Mouse (Mus musculus): ENCODE data around the gene Prn. TPM values are rescaled to one million over a fixed set of nuclear protein-coding genes. Genes with fewer than 3 reads are reported as not detected.

Gene Prn
- polyA plus RNA-seq, 1 experiment, result 0.10 TPM

- TF ChIP-seq MYOG (IDR thresholded peaks at IDR 0.05; ENCODE audit: control insufficient read depth in 1 of 3, insufficient read depth in 1 of 3, insufficient read length in 2 of 3, low read depth in 2 of 3), result peak in 1 of 3 experiments; percentile 70
- no peak for TF ChIP-seq TCF12 (IDR thresholded peaks at IDR 0.05; ENCODE audit: insufficient read depth, poor library complexity, severe bottlenecking)
Measured at GRCm38 (mm10) chr2:131935390-131936105, 25.8 kb downstream of the Prn start.

GRCm38 (mm10) chr2:131936410-131936809 is 26.7 kb downstream of the Prn start:
- Histone ChIP-seq H3K36me3 (ENCODE audit: control insufficient read depth, insufficient read depth) (peaks cover 21% of the 10 kb centered on the region), H3K4me3 (no peak overlapping the region), H3K79me2 (ENCODE audit: control insufficient read depth, insufficient read depth) (no peaks in the 10 kb centered on the region), H3K27me3 (ENCODE audit: control insufficient read depth, insufficient read depth, insufficient read length) (no peaks in the 10 kb centered on the region), H3ac (ENCODE audit: control insufficient read depth, insufficient read length) (no peak overlapping the region), H3K4me2 (ENCODE audit: low read depth) (no peak overlapping the region)
- TF ChIP-seq MYOD1 (IDR thresholded peaks at IDR 0.05; ENCODE audit: control insufficient read depth in 1 of 3, insufficient read length in 2 of 3, low read depth in 2 of 3) (no peak), POLR2A (IDR thresholded peaks at IDR 0.05; ENCODE audit: insufficient read length, low read depth) (no peak), SRF (IDR thresholded peaks at IDR 0.05; ENCODE audit: control insufficient read depth, insufficient read length, low read depth) (no peak), TCF3 (IDR thresholded peaks at IDR 0.05; ENCODE audit: insufficient read length, low read depth) (no peak), REST (IDR thresholded peaks at IDR 0.05; ENCODE audit: insufficient read depth, insufficient read length) (no peak), E2F4 (IDR thresholded peaks at IDR 0.05; ENCODE audit: insufficient read depth) (no peak), USF1 (IDR thresholded peaks at IDR 0.05; ENCODE audit: low read depth) (no peak), MYOG (IDR thresholded peaks at IDR 0.05; ENCODE audit: control insufficient read depth in 1 of 3, insufficient read depth in 1 of 3, insufficient read length in 2 of 3, low read depth in 2 of 3) (no peak), TCF12 (IDR thresholded peaks at IDR 0.05; ENCODE audit: insufficient read depth, poor library complexity, severe bottlenecking) (no peak), CEBPB (IDR thresholded peaks at IDR 0.05; ENCODE audit: insufficient read depth, poor library complexity, severe bottlenecking) (no peak), MAX (IDR thresholded peaks at IDR 0.05; ENCODE audit: low read depth) (no peak), POLR2AphosphoS2 (IDR thresholded peaks at IDR 0.05; ENCODE audit: insufficient read length, low read depth) (no peak)

More at GRCm38 (mm10) chr2:131935390-131936105, 25.8 kb downstream of the Prn start:
- Histone ChIP-seq H3ac (ENCODE audit: control insufficient read depth, insufficient read length) (no peak overlapping the region), H3K36me3 (ENCODE audit: control insufficient read depth, insufficient read depth) (peaks cover 21% of the 10 kb centered on the region), H3K4me2 (ENCODE audit: low read depth) (peak overlapping the region; percentile 14), H3K27me3 (ENCODE audit: control insufficient read depth, insufficient read depth, insufficient read length) (no peaks in the 10 kb centered on the region), H3K79me2 (ENCODE audit: control insufficient read depth, insufficient read depth) (no peaks in the 10 kb centered on the region), H3K4me3 (no peak overlapping the region)

DNA sequence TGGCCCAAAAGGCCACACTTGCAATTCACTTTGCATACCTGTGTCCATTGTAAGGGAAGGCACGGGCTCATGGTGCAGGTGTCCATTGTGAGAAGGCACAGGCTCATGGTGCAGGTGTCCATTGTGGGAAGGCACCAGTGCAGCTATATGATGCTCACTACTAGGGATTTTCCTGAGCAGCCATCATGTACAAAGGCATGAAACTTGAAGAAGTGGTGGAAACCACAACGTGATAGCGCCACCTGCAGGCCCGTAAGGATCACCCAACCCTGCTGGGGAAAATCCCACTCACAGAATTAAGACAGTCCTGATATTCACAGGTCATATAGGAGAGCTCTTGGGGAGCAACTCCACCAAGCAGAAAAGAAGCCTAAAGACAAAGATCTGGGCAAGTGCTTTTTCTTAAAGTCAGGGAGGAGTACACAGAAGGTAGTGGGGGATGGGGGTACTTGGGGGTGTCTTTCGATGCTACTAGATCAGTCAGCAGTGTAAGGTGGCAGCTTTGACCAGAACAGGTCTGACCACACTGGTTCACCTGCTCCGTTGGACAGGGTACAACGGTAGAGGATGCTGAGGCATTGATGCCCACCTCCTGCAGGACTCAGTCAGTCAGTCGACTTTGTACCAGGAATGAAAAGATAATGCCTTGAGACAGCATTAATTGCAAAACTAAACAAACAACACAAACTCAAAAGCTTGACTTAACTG is 29.8 kb downstream of the Prn start:
- Histone ChIP-seq H3K4me2 (ENCODE audit: low read depth) (no peak overlapping the region), H3K4me3 (no peak overlapping the region), H3K27me3 (ENCODE audit: control insufficient read depth, insufficient read depth, insufficient read length) (no peaks in the 10 kb centered on the region), H3K79me2 (ENCODE audit: control insufficient read depth, insufficient read depth) (no peaks in the 10 kb centered on the region), H3K36me3 (ENCODE audit: control insufficient read depth, insufficient read depth) (peaks cover 21% of the 10 kb centered on the region), H3ac (ENCODE audit: control insufficient read depth, insufficient read length) (no peak overlapping the region)
- peak; percentile 33 for TF ChIP-seq POLR2A (IDR thresholded peaks at IDR 0.05; ENCODE audit: insufficient read length, low read depth)
- TF ChIP-seq POLR2AphosphoS2 (IDR thresholded peaks at IDR 0.05; ENCODE audit: insufficient read length, low read depth), result peak; percentile 44
- TF ChIP-seq MYOD1 (IDR thresholded peaks at IDR 0.05; ENCODE audit: control insufficient read depth in 1 of 3, insufficient read length in 2 of 3, low read depth in 2 of 3), result no peak

GRCm38 (mm10) chr2:131940506-131940905 is 30.7 kb downstream of the Prn start:
- no peaks in the 10 kb centered on the region for H3K79me2 ChIP-seq (ENCODE audit: control insufficient read depth, insufficient read depth)
- H3K4me3 ChIP-seq, result no peak overlapping the region
- no peak overlapping the region for H3ac ChIP-seq (ENCODE audit: control insufficient read depth, insufficient read length)
- H3K27me3 ChIP-seq (ENCODE audit: control insufficient read depth, insufficient read depth, insufficient read length), result no peaks in the 10 kb centered on the region
- peaks cover 21% of the 10 kb centered on the region for H3K36me3 ChIP-seq (ENCODE audit: control insufficient read depth, insufficient read depth)
- no peak overlapping the region for H3K4me2 ChIP-seq (ENCODE audit: low read depth)
- TF ChIP-seq SRF (IDR thresholded peaks at IDR 0.05; ENCODE audit: control insufficient read depth, insufficient read length, low read depth) (no peak), TCF3 (IDR thresholded peaks at IDR 0.05; ENCODE audit: insufficient read length, low read depth) (no peak), E2F4 (IDR thresholded peaks at IDR 0.05; ENCODE audit: insufficient read depth) (no peak), CEBPB (IDR thresholded peaks at IDR 0.05; ENCODE audit: insufficient read depth, poor library complexity, severe bottlenecking) (no peak), MYOD1 (IDR thresholded peaks at IDR 0.05; ENCODE audit: control insufficient read depth in 1 of 3, insufficient read length in 2 of 3, low read depth in 2 of 3) (no peak), MYOG (IDR thresholded peaks at IDR 0.05; ENCODE audit: control insufficient read depth in 1 of 3, insufficient read depth in 1 of 3, insufficient read length in 2 of 3, low read depth in 2 of 3) (no peak), POLR2AphosphoS2 (IDR thresholded peaks at IDR 0.05; ENCODE audit: insufficient read length, low read depth) (no peak), REST (IDR thresholded peaks at IDR 0.05; ENCODE audit: insufficient read depth, insufficient read length) (no peak), POLR2A (IDR thresholded peaks at IDR 0.05; ENCODE audit: insufficient read length, low read depth) (no peak), MAX (IDR thresholded peaks at IDR 0.05; ENCODE audit: low read depth) (no peak), USF1 (IDR thresholded peaks at IDR 0.05; ENCODE audit: low read depth) (no peak), TCF12 (IDR thresholded peaks at IDR 0.05; ENCODE audit: insufficient read depth, poor library complexity, severe bottlenecking) (no peak)

DNA sequence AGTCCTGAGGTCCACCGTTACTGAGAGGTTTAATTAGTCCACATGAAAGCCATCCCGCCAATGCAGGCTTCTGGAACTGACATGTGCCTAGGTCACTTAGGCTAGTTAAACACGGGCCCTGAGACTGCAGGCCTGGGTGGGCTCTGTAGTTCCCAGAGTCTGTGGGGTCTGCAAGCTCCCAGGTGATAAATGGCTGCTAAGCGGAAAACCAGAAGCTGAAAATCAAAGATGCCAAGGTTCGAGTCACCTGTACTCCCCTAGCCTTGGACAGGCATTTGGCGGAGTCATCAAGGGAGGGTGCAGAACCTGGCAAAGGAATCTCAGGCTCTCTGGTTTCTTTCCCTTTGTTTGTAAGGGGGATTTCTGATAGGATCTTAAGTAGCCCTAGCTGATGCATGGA is 31.7 kb downstream of the Prn start:
- Histone ChIP-seq H3K36me3 (ENCODE audit: control insufficient read depth, insufficient read depth) (peaks cover 21% of the 10 kb centered on the region), H3K4me2 (ENCODE audit: low read depth) (no peak overlapping the region), H3K4me3 (no peak overlapping the region), H3K79me2 (ENCODE audit: control insufficient read depth, insufficient read depth) (no peaks in the 10 kb centered on the region), H3ac (ENCODE audit: control insufficient read depth, insufficient read length) (no peak overlapping the region), H3K27me3 (ENCODE audit: control insufficient read depth, insufficient read depth, insufficient read length) (no peaks in the 10 kb centered on the region)
- TF ChIP-seq CEBPB (IDR thresholded peaks at IDR 0.05; ENCODE audit: insufficient read depth, poor library complexity, severe bottlenecking) (no peak), POLR2AphosphoS2 (IDR thresholded peaks at IDR 0.05; ENCODE audit: insufficient read length, low read depth) (no peak), POLR2A (IDR thresholded peaks at IDR 0.05; ENCODE audit: insufficient read length, low read depth) (no peak)
